11 mouse cellular contexts compared by ENCODE assay signal in genomic region chr13:46268341-46268740, GRCm38 (mm10). TPM values are rescaled to one million over a fixed set of nuclear protein-coding genes. Genes with fewer than 3 reads are reported as not detected.
DNase-seq lines count a peak whose midpoint lies in the region; ATAC-seq and TF ChIP-seq lines count a peak whose summit lies in the region.
"Had no signal": no experiment of that assay in that cellular context is flagged by ENCODE, and none has a peak within 500 bp of the region (broad histone marks: within the 10 kb centered on the region; RNA-seq: fewer than 3 reads in every experiment).

No protein-coding gene starts in this region.

- no peak for ATAC-seq in forebrain, embryonic 13.5 days
- no peak for ATAC-seq in forebrain, embryonic 11.5 days (replicated peaks; ENCODE audit: low FRiP score)

- no peaks in the 10 kb centered on the region for H3K36me3 ChIP-seq in forebrain, embryonic 13.5 days (ENCODE audit: poor library complexity, severe bottlenecking)
- H3K36me3 ChIP-seq in forebrain, embryonic 11.5 days (ENCODE audit: control insufficient read depth, insufficient read depth, low read length) = no peaks in the 10 kb centered on the region
- H3K36me3 ChIP-seq in midbrain, embryonic 10.5 days = no peaks in the 10 kb centered on the region

- peaks cover 20% of the 10 kb centered on the region for H3K4me1 ChIP-seq in forebrain, embryonic 13.5 days
- H3K4me1 ChIP-seq in forebrain, embryonic 11.5 days (replicated peaks; ENCODE audit: control insufficient read depth, insufficient read depth, low read length) = peaks cover 9% of the 10 kb centered on the region; the same call in 1 of the 2 replicates
- peaks cover 22% of the 10 kb centered on the region for H3K4me1 ChIP-seq in midbrain, embryonic 10.5 days

- H3K27me3 ChIP-seq in forebrain, embryonic 13.5 days = peaks cover 3% of the 10 kb centered on the region; the same call in 1 of the 2 replicates
- H3K27me3 ChIP-seq in forebrain, embryonic 11.5 days (ENCODE audit: control insufficient read depth, insufficient read depth, low read length) = no peaks in the 10 kb centered on the region
- H3K27me3 ChIP-seq in midbrain, embryonic 10.5 days (ENCODE audit: low read depth, poor library complexity, severe bottlenecking) = no peaks in the 10 kb centered on the region; the same call in 1 of the 2 replicates

- intact Hi-C loops in left cerebral cortex, adult 2 months (cut with DNase I) = no loop called here
- intact Hi-C loops in heart, postnatal 14 days (cut with DNase I) = no loop called here

- H3K27ac ChIP-seq in forebrain, embryonic 13.5 days = no peak overlapping the region
- H3K27ac ChIP-seq in forebrain, embryonic 11.5 days (ENCODE audit: low read depth, low read length) = no peak overlapping the region; the same call in 1 of the 2 replicates
- H3K27ac ChIP-seq in left cerebral cortex, adult 2 months = peak overlapping the region; percentile 73; the same call in 1 of the 2 replicates
- H3K27ac ChIP-seq in midbrain, embryonic 10.5 days (replicated peaks) = no peak overlapping the region

- no peak overlapping the region for H3K9ac ChIP-seq in forebrain, embryonic 13.5 days
- H3K9ac ChIP-seq in forebrain, embryonic 11.5 days (ENCODE audit: low read length) = no peak overlapping the region

- no peaks in the 10 kb centered on the region for H3K9me3 ChIP-seq in forebrain, embryonic 13.5 days (replicated peaks)
- H3K9me3 ChIP-seq in forebrain, embryonic 11.5 days (ENCODE audit: control insufficient read depth, low read length) = no peaks in the 10 kb centered on the region
- H3K9me3 ChIP-seq in midbrain, embryonic 10.5 days (replicated peaks) = no peaks in the 10 kb centered on the region

- 29% methylated on average over 3 of the region's 3 CpGs for WGBS in forebrain, embryonic 13.5 days
- 56% methylated on average over 3 of the region's 3 CpGs for WGBS in forebrain, embryonic 11.5 days
- WGBS in midbrain, embryonic 10.5 days = 59% methylated on average over 3 of the region's 3 CpGs

- no peak for DNase-seq in forebrain, embryonic 11.5 days (ENCODE audit: low spot score)
- DNase-seq in left cerebral cortex, adult 2 months (ENCODE audit: extremely low spot score in 1 of 2, low spot score in 2 of 2) = no peak
- no peak for DNase-seq in left cerebral cortex, adult 9 months (ENCODE audit: low spot score in 2 of 2)
- DNase-seq in heart, postnatal 14 days = peak; percentile 12 to 35
- DNase-seq in lung, postnatal 36 days = peak; percentile 44
- DNase-seq in cerebellum, adult 18-20 months = no peak
- no peak for DNase-seq in midbrain, embryonic 10.5 days (ENCODE audit: low spot score)
- DNase-seq: gastrocnemius, postnatal 36 days had no signal

- no peak overlapping the region for H3K4me3 ChIP-seq in forebrain, embryonic 13.5 days
- no peak overlapping the region for H3K4me3 ChIP-seq in forebrain, embryonic 11.5 days (ENCODE audit: low read depth, low read length)
- no peak overlapping the region for H3K4me3 ChIP-seq in left cerebral cortex, adult 2 months
- no peak overlapping the region for H3K4me3 ChIP-seq in midbrain, embryonic 10.5 days

- TF ChIP-seq CTCF in left cerebral cortex, adult 2 months (IDR thresholded peaks at IDR 0.05) = no peak

- 0 out of 2 replicates have a peak overlapping the region, but pooled peaks have one; percentile 32 for H3K4me2 ChIP-seq in forebrain, embryonic 13.5 days
- H3K4me2 ChIP-seq in forebrain, embryonic 11.5 days (ENCODE audit: low read depth, low read length, severe bottlenecking) = no peak overlapping the region

RNA-seq across cellular contexts. Expression of gene Stmnd1, which starts 5.2 kb away (rescaled TPM):
- not detected in 2 replicates for polyA plus RNA-seq in forebrain, embryonic 13.5 days (2015; fragmentation: Nextera tagmentation; extraction: Ambion mirVana)
- polyA plus RNA-seq in forebrain, embryonic 11.5 days (2014; fragmentation: Nextera tagmentation; extraction: Ambion mirVana) = not detected in 2 replicates
- not detected for total RNA-seq in left cerebral cortex, adult 2 months (2021)
- under 1 TPM; 0.22 to 0.55 TPM for total RNA-seq in heart, postnatal 14 days (2021)
- polyA plus RNA-seq in midbrain, embryonic 10.5 days (2016; fragmentation: Nextera tagmentation; extraction: Ambion mirVana) = not detected in 2 replicates
- total RNA-seq: left cerebral cortex, postnatal 25 days; monocyte, adult 5-6 weeks had no signal

Comparison
In these comparisons a context has a peak if more than half of its experiments do, and no peak if none do; other contexts are left out.
1. DNase-seq: peak in heart, postnatal 14 days (2 of 2) and lung, postnatal 36 days (single experiment); none in forebrain, embryonic 11.5 days (single experiment), left cerebral cortex, adult 2 months (0 of 2), left cerebral cortex, adult 9 months (0 of 2), cerebellum, adult 18-20 months (0 of 2) and midbrain, embryonic 10.5 days (single experiment).